Mouse (Mus musculus) mouse embryonic stem cell (cell line): Measurements from ENCODE around the gene Tnc.

Experiments used
- in situ Hi-C, 2 experiments: fragments of 300-500 bp; cut with MboI; formaldehyde crosslinking; loops; 1 replicate in 1 of 2; 3 replicates in 1 of 2; pipeline ENCODE4 v1.14.3; 2019 to 2020; ENCODE audit warnings: low sequenced_read_pairs in 2 of 2, low pct_unique_long_range_greater_than_20kb in 1 of 2, mixed read lengths in 1 of 2; ENCODE audit not compliant: unreplicated experiment in 1 of 2

Gene Tnc

GRCm38 (mm10) chr4:64046831-64047493 lies at the start of gene Tnc:
Gene Tnc, minus strand, starts transcription at chr4:64047015.
- in situ Hi-C loops = no loop called here

- in situ Hi-C loops = no loop called here
Observed at GRCm38 (mm10) chr4:64094221-64094620, 47.4 kb upstream of the Tnc start.

GRCm38 (mm10) chr4:64092857-64093256 lies 46.0 kb upstream of the Tnc start:
- in situ Hi-C loops = no loop called here

- in situ Hi-C loops = no loop called here
Observed at GRCm38 (mm10) chr4:64089378-64089777, 42.6 kb upstream of the Tnc start.

- in situ Hi-C loops = no loop called here
Observed at GRCm38 (mm10) chr4:64087675-64088074, 40.9 kb upstream of the Tnc start.

- in situ Hi-C loops = no loop called here
Observed at GRCm38 (mm10) chr4:64085993-64086567, 39.3 kb upstream of the Tnc start.

- in situ Hi-C loops = no loop called here
Observed at GRCm38 (mm10) chr4:64083858-64084257, 37.0 kb upstream of the Tnc start.

GRCm38 (mm10) chr4:64078029-64078619 lies 31.3 kb upstream of the Tnc start:
- in situ Hi-C loops = no loop called here

- in situ Hi-C loops = no loop called here
Observed at GRCm38 (mm10) chr4:64076349-64077025, 29.7 kb upstream of the Tnc start.

GRCm38 (mm10) chr4:64074725-64075124 lies 27.9 kb upstream of the Tnc start:
- in situ Hi-C loops = no loop called here

- in situ Hi-C loops = no loop called here
Observed at GRCm38 (mm10) chr4:64067394-64067793, 20.6 kb upstream of the Tnc start.

- in situ Hi-C loops = no loop called here
Observed at GRCm38 (mm10) chr4:64065266-64065665, 18.5 kb upstream of the Tnc start.

GRCm38 (mm10) chr4:64058856-64059231 lies 12.0 kb upstream of the Tnc start:
- in situ Hi-C loops = no loop called here

GRCm38 (mm10) chr4:64058048-64058855 lies 11.4 kb upstream of the Tnc start:
- in situ Hi-C loops = no loop called here

GRCm38 (mm10) chr4:64048177-64048576 lies 1.4 kb upstream of the Tnc start:
- in situ Hi-C loops = no loop called here

GRCm38 (mm10) chr4:64043893-64044292 lies 2.9 kb downstream of the Tnc start:
- in situ Hi-C loops = no loop called here

GRCm38 (mm10) chr4:64043371-64043770 lies 3.4 kb downstream of the Tnc start:
- in situ Hi-C loops = no loop called here

GRCm38 (mm10) chr4:64039091-64039490 lies 7.7 kb downstream of the Tnc start:
- in situ Hi-C loops = no loop called here

- in situ Hi-C loops = no loop called here
Observed at GRCm38 (mm10) chr4:64037513-64037912, 9.3 kb downstream of the Tnc start.
